Mouse (Mus musculus) lung, postnatal 4 days (tissue): ENCODE measurements around the gene Klhl40.
A peak's percentile ranks its signal among the peaks of the same experiment; 100 is the strongest.

Source experiments
- DNase-seq, 2 experiments: peaks; one replicate each; pipeline ENCODE4 v3.0.0; 2021

The Klhl40 gene

GRCm38 (mm10) chr9:121828314-121828713 is 50.9 kb downstream of the Klhl40 start:
- DNase-seq = no peak

- DNase-seq = no peak
These were observed 52.0 kb downstream of the Klhl40 start for GRCm38 (mm10) chr9:121829270-121829992.

GRCm38 (mm10) chr9:121830243-121830955 is 53.0 kb downstream of the Klhl40 start:
- peak; percentile 42 to 48 for DNase-seq

GRCm38 (mm10) chr9:121830956-121831293 is 53.5 kb downstream of the Klhl40 start:
- DNase-seq = peak in 1 of 2 experiments; percentile 83
